Mouse (Mus musculus): ENCODE data around the gene Osbpl7.

- TF ChIP-seq CTCF (IDR thresholded peaks at IDR 0.05; ENCODE audit: control insufficient read depth, insufficient read depth, low read length), result no peak
- TF ChIP-seq POLR2A (IDR thresholded peaks at IDR 0.05; ENCODE audit: borderline replicate concordance, control insufficient read depth, low read depth, low read length), result no peak
These were observed 637 bp downstream of the Osbpl7 start for GRCm38 (mm10) chr11:97050944-97051586.
